Mouse (Mus musculus): ENCODE results near the gene Dcaf8. TPM values are rescaled to one million over a fixed set of nuclear protein-coding genes. Genes with fewer than 3 reads are reported as not detected.
"Not testable (repeated sequence)": the region's sequence is repeated elsewhere in the genome, so short reads cannot be mapped to it uniquely, and the experiment has no call there.

Gene Dcaf8
- total RNA-seq, 2 experiments from 2014 or later = 71.9 to 75.8 TPM

DNA sequence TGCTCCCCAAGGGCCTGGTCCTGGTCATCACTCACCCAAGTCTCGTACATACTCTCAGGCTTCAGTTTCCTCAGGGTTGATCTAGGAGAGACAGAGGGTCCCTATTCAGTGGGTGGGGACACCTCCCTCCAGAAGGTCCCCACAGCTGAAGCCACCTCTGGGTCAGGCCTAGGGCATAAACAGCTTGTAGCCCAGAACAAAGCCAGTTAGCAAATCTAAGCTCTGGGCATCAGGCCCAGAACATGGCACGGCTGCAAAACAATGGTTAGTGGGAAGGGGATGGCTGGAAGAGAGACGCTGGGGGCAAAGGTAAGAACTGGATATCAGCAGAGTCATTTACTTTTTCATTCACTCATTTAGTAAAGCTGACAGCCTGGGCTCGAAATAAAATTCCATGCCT lies 65.9 kb downstream of the Dcaf8 start:
- no peak for DNase-seq
- intact Hi-C loops (cut with DNase I) = no loop called here

GRCm38 (mm10) chr1:172214748-172215147 lies 66.9 kb downstream of the Dcaf8 start:
- intact Hi-C loops (cut with DNase I) = no loop called here
- DNase-seq = no peak

DNA sequence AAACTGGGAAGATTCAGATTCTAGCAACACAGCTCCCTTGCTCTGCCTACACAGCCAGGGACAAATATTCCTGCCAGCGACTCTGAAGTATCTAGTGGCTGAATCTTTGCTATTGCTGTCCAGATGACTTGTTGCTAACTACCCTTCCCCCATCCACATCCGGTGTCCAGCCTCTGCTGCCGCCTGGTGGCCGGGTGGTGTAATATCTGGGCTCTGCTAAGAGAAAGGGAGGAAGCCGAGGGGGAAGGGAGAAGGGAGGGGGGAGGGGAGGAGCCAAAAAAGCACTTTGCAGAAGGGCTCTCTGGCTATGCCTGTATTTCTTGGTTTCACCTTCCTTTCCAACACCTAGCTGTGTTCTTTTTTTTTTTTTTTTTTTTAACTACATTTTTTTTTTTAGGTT lies 69.3 kb downstream of the Dcaf8 start:
- intact Hi-C loops (cut with DNase I) = no loop called here
- peak; percentile 93 for DNase-seq

DNA sequence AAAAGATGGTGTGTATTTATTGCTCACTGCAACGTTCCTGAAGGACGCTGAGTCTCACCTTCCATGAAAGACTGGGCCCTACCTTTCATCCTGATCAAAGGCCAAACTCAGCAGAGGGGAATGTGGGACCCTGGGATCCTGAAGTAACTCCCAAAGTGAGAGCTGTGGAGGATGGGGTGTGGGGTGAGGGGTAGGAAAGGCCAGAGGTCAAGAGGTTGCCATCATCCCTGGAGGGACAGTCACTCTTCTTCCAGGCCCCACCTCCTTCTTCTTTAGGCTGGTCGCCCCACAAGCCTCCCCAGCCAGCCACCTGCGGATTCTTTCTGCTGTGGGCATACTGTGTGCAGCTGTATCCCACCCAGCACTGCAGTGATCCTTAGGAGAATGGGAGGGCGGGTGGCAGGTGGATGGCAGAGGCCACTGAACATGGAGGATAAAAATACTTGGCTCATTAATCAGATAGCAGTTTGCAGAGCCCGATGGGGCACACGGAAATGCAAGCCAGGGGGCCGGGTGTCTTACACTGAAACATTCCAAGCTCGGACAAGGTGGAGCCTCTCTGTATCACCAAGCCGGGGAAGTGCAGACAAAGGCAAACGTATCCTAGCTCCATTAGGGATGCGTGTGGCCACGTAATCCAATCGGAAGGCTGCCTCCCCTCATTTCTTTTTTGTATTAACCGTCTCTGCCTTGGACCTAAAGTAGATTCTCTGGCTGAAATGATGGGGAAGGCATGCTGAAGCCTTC lies 70.5 kb downstream of the Dcaf8 start:
- intact Hi-C loops (cut with DNase I) = no loop called here

GRCm38 (mm10) chr1:172219451-172220406 lies 71.8 kb downstream of the Dcaf8 start, which contains the start of gene Casq1:
Gene Casq1, minus strand, starts transcription at chr1:172219868.
- DNase-seq = no peak
- intact Hi-C loops (cut with DNase I) = no loop called here

More for the DNA sequence above, 70.5 kb downstream of the Dcaf8 start:
- DNase-seq = no peak

GRCm38 (mm10) chr1:172220414-172220813 lies 72.5 kb downstream of the Dcaf8 start:
- intact Hi-C loops (cut with DNase I) = no loop called here
- DNase-seq = no peak

DNA sequence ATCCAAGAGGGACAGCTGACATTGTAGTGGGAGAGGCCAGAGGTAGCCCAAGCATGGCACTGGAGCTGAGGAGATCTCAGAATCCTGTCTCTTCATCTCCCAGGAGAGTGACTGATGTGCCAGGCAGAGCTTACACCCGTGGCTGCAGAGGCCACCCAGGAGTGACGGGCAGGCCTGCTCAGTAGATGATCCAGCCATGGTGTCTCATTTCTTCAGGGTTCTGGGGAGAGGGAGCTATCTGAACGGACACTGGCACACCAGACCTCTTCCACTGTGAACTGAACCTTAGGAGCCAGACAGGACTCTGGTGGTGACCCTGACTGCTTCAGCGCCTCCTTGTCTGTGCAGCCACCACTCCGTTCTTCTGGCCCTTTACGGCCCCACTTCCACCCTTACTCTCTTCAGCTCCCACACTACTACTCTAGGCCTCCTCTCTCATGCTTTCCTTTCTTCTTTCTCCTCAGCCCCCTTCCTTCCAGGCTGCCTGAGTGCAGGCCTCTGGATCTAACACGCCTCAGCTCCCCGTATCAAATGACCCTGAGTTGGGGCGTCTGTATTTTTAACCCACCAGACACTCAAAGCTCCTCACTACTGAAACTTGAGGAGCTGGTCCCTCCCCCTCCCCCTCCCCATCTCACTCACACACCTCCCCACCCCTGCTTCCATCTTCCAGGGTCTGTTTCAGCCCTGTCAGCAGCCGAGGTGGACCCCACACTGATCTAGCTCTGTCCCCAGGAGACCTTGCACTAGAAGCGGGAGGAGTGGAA lies 73.6 kb downstream of the Dcaf8 start:
- no peak for DNase-seq
- intact Hi-C loops (cut with DNase I) = no loop called here

GRCm38 (mm10) chr1:172228209-172228608 lies 80.3 kb downstream of the Dcaf8 start:
- intact Hi-C loops (cut with DNase I) = no loop called here
- DNase-seq = no peak

DNA sequence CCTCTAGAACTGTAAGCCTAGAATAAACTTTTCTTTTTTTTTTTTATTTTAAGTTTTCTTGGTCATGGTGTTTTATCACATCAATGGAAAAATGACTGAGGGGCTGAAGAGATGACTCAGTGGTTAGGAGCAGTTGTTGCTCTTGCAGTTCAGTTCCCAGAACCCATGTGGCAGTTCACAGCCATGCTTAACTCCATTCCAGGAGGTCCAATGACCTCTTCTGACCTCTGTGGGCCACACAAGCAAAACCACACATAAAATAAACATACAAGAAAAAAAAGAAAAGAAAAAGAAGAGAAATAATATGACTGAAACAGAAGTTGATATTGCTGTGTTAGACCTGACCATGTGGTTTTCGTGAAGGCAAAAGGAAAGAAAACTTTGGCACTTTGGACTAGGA lies 81.3 kb downstream of the Dcaf8 start:
- DNase-seq = no peak
- intact Hi-C loops (cut with DNase I) = no loop called here

DNA sequence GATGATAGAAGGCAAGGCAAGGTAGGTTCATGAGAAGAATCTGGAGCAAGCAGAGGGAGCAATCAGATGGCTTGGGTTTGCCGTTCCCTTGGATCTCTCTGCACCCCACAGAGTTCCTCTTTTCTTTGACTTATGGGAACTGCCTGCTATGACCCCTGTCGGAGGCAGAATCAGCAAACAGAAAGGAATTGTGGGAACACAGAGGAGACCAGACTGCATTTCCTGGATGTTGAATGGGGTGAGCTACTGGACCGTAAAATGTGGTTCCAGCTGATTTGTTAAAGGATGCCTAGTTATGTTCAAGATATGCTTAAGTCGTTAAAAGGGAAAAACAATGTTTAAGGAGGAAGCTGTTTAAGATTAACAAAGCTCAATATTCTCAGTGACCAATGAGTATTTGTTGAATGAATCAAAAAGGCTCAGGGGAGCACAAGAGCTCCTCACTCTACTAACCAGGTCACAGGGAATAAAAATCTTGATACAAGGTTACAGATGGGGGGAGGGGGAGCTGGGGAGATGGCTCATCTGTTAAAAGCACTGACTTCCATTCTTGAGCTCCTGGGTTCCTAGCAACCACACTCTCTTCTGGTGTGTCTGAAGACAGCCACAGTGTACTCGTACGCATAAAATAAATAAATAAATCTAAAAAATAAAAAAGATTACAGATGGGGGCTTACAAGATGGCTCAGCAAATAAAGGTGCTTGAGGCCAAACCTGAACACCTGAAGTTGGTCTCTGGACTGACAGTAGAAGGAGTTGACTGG lies 93.2 kb downstream of the Dcaf8 start:
- intact Hi-C loops (cut with DNase I) = no loop called here
- no peak for DNase-seq

GRCm38 (mm10) chr1:172242401-172242800 lies 94.5 kb downstream of the Dcaf8 start:
- intact Hi-C loops (cut with DNase I) = no loop called here

DNA sequence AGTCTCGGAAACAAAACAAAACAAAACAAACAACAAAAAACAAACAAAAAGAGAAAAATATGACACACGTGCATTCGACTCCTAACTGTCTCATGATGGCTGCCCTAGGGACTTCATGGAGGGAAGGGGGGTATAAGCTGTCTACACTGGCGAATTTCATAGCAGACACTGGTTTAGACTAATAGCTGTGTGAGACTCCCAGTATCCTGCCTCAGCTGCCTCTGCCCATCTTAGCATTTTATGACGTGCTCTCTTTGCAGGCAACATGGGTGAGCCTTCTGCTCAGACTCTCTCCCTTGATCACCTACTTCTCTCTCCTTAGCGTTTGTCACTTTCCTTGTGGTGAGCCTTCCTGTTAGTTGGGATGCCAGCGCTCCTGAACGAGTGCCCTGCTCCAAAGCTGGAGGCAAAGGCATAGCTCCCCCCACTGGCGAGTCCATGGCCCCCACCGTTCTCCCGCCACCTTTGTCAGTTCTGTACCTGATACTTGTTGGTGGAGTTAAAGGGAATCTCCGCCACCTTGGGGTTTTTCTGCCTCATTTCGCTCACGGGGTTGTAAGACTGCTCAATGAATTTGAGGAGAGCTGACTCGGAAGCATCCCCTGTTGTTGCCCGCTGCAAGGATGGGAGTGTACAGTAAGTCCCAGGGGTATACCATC lies 95.8 kb downstream of the Dcaf8 start:
- DNase-seq = peak; percentile 24
- intact Hi-C loops (cut with DNase I) = no loop called here

More at GRCm38 (mm10) chr1:172242401-172242800, 94.5 kb downstream of the Dcaf8 start:
- no peak for DNase-seq

- intact Hi-C loops (cut with DNase I); DNase-seq: not testable (repeated sequence)
Measured at GRCm38 (mm10) chr1:172244645-172245044, 96.8 kb downstream of the Dcaf8 start.

Other genes starting within 250 kb of the Dcaf8 start
- gene Slamf6, start 230.6 kb upstream of the Dcaf8 start, total RNA-seq (2021) = not detected
- 10 to 100 TPM; 62.0 to 65.3 TPM for gene Vangl2, start 119.6 kb upstream of the Dcaf8 start, total RNA-seq (2021)
- gene Nhlh1, start 90.5 kb upstream of the Dcaf8 start, total RNA-seq (2021) = under 1 TPM; 0.32 to 0.44 TPM
- gene Copa, start 65.6 kb upstream of the Dcaf8 start, total RNA-seq (2021) = 100 to 1,000 TPM; 195 to 198 TPM
- 10 to 100 TPM; 80.0 to 85.3 TPM for gene Ncstn, start 65.3 kb upstream of the Dcaf8 start, total RNA-seq (2021)
- 10 to 100 TPM; 73.9 to 84.3 TPM for gene Pex19, start 21.3 kb upstream of the Dcaf8 start, total RNA-seq (2021)
- 100 to 1,000 TPM; 314 to 321 TPM for gene Pea15a, start 58.7 kb downstream of the Dcaf8 start, total RNA-seq (2021)
- under 1 TPM; 0.62 to 0.82 TPM for gene Casq1, start 71.8 kb downstream of the Dcaf8 start, total RNA-seq (2021)
- under 1 TPM in 1 of 2 experiments, not detected in 1; 0.58 TPM for gene Atp1a4, start 110.3 kb downstream of the Dcaf8 start, total RNA-seq (2021)
- 100 to 1,000 TPM; 157 to 165 TPM for gene Igsf8, start 113.6 kb downstream of the Dcaf8 start, total RNA-seq (2021)
- gene Atp1a2, start 150.0 kb downstream of the Dcaf8 start, total RNA-seq (2021) = 100 to 1,000 TPM; 211 to 226 TPM
- gene Kcnj9, start 181.2 kb downstream of the Dcaf8 start, total RNA-seq (2021) = 10 to 100 TPM; 23.5 to 27.4 TPM
- gene Kcnj10, start 193.1 kb downstream of the Dcaf8 start, total RNA-seq (2021) = 10 to 100 TPM; 20.4 to 21.3 TPM
- 10 to 100 TPM; 11.1 TPM for gene Pigm, start 228.5 kb downstream of the Dcaf8 start, total RNA-seq (2021)